8 mouse cellular contexts compared by ENCODE assay signal in the genomic region with DNA sequence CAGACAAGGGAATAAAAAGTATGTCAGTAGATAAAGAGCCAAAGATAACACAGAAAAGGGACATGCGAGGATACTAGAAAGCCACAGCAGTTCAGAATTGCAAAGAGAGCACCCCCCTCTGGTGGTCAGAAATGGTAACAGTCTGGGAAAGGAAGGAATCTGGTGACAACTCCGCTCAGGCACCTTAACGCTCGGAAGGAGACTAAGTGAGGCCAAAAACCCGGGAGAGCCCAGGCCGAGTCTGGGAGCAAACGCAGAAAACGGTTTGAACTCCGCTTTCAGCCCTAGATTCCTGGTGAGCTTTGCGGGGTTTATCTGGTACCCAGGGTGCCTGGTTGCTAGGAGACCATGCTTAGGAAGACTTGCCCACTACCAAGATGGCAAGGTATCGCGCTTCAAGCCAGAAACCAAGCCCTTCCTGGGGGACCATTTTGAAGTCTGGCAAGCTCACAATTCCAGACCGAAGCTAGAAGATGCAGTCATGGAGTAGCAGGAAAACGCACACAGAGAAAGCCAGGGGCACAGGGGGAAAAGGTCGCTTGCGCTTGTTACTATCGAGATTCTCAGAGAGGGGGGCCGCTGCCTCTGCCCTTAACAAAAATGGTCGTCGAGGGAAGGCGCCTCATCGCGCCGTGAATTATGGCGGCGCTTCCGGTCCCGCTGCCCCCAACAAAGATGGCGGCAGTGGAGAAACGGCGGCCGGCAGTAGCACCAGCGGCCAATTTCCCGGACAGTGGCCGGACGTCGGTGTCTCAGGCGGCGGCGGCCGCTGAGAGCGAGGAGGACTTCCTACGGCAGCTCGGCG. TPM values are rescaled to one million over a fixed set of nuclear protein-coding genes. Genes with fewer than 3 reads are reported as not detected.
DNase-seq lines count a peak whose midpoint lies in the region; ATAC-seq lines count a peak whose summit lies in the region.

Gene Tpgs1 (plus strand): TSS at position 599 of the 805 bp plus-strand sequence.

- no peaks in the 10 kb centered on the region for H3K9me3 ChIP-seq in megakaryocyte, embryonic 14.5 days

- ATAC-seq in common myeloid progenitor, adult 5-6 weeks (replicated peaks; ENCODE audit: low read depth, poor library complexity, severe bottlenecking), result peak; percentile 83

- peaks cover 12% of the 10 kb centered on the region for H3K27me3 ChIP-seq in megakaryocyte, embryonic 14.5 days (replicated peaks)

- H3K4me3 ChIP-seq in megakaryocyte, embryonic 14.5 days (replicated peaks), result peak within 1 kb of the TSS; percentile 98

- peaks cover 21% of the 10 kb centered on the region for H3K36me3 ChIP-seq in megakaryocyte, embryonic 14.5 days (replicated peaks; ENCODE audit: low read length)

- peaks cover 37% of the 10 kb centered on the region for H3K4me1 ChIP-seq in megakaryocyte, embryonic 14.5 days

- DNase-seq in ZHBTc4 (ENCODE audit: low read depth, low spot score), result peak; percentile 94
- peak; percentile 83 to 84 for DNase-seq in gastrocnemius, adult 8-10 months (ENCODE audit: low spot score in 2 of 2)
- DNase-seq in hindlimb bud, embryonic 11.5 days (ENCODE audit: extremely low spot score, low read depth, low spot score), result peak; percentile 86
- DNase-seq in left cerebral cortex, adult 8-10 months (ENCODE audit: low spot score in 2 of 2), result peak; percentile 91 to 92
- DNase-seq in right cerebral cortex, postnatal 10 days (ENCODE audit: low spot score in 2 of 2), result peak; percentile 93 to 95
- peak; percentile 83 for DNase-seq in urinary bladder, postnatal 25 days (ENCODE audit: low spot score)

RNA-seq across cellular contexts. Expression of gene Tpgs1, which starts in this region (rescaled TPM):
- total RNA-seq in common myeloid progenitor, adult 5-6 weeks (2017), result 5.3 and 9.9 TPM in 2 replicates
- total RNA-seq in gastrocnemius, adult 8-10 months (2022), result 10 to 100 TPM; 17.6 to 21.1 (median 20.1) TPM
- total RNA-seq in left cerebral cortex, adult 8-10 months (2022), result 10 to 100 TPM; 65.1 to 74.5 (median 69.8) TPM
- polyA plus RNA-seq in megakaryocyte, embryonic 14.5 days (2012; ENCODE audit: insufficient read depth, low replicate concordance), result 209 and 257 TPM in 2 replicates

Comparison
In these comparisons a context has a peak if more than half of its experiments do, and no peak if none do; other contexts are left out.
1. Peak in every context shown above with its lines: DNase-seq, ATAC-seq and H3K4me3 ChIP-seq.